Mouse (Mus musculus) lung, postnatal 0 days (tissue): ENCODE measurements at regions not wholly inside any gene's neighbourhood (a gene's known extent, or its start where the extent isn't known, plus 50 kb on each side); places are given as distances from the start of the nearest gene placed in this dataset.

Source experiments
- CTCF ChIP-seq: IDR thresholded peaks from 2 replicates; pipeline ENCODE4 v1.5.1; 2016; ENCODE audit warnings: antibody characterized with exemption, mild to moderate bottlenecking
- EP300 ChIP-seq: IDR thresholded peaks from 2 replicates; pipeline ENCODE4 v1.6.1; 2016; ENCODE audit warnings: antibody characterized with exemption, mild to moderate bottlenecking, control low read depth

GRCm38 (mm10) chr7:137913551-137914105, 476.2 kb downstream of the Glrx3 start:
- TF ChIP-seq CTCF = no peak
- no peak for TF ChIP-seq EP300
